Mouse (Mus musculus) thymus, adult 18-20 months (tissue): ENCODE data around the gene Rpp30.

Source experiments
- DNase-seq, 2 experiments: peaks; one replicate each; pipeline ENCODE4 v3.0.0; 2022; ENCODE audit warnings: mixed read lengths in 2 of 2

Rpp30 gene

DNA sequence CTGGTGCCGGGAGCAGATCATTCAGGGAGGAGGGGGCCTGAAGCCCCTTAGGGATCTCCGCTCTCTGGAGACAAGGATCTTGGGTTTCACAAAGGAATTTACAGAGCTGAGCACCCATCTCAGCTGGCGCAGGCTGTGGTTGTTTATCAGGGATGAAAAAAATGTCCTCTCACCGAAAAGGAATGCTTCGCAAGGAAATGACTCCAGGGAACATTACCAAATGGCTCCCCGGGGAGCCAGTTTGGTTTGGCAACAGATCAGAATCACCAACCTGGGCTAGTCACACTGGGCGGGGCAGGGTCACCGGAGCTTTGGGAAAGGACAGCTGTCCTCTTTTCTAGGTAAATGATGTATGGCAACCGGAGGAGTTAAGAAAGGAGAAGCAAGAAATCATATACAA lies 45.7 kb downstream of the Rpp30 start:
- DNase-seq: no peak

- DNase-seq: no peak
Observed at GRCm38 (mm10) chr19:36129643-36130042, 46.1 kb downstream of the Rpp30 start.

DNA sequence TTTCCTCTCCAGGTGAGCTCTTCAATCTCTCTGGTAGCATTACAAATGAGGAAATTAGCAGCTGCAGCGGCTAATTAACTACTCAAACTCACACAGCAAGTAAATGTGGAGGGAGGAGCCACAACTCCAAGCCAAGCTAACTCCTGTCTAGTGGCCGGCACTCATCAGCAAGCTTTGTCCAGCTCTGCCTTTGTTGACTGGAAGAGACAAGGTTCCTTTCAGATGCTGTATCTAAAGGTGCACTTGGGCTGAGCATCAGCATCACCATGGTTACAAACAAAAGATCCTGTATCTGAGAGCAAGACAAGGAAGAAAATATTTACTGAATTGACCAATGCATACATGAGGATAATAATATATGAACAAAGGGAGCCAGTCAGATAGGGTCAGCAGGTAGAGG lies 46.7 kb downstream of the Rpp30 start:
- no peak for DNase-seq

DNA sequence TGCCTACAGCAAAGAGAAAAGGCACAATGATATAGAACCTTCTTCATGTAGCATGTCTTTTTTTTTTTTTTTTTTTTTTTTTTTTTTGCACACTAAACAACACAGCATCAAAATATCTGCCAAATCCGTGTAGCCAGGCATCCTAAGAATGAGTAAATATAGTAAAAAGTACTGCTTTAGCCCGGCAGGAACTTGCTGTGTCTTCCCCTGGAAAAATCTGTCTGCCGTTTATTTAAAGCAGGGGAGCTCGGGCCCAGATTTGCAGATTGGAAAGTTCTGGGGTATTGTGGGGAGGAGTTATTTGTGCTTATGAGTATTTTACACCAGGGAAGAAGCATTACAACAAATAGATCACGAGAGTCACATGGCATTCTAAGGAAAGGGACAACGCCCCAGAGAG lies 48.5 kb downstream of the Rpp30 start:
- DNase-seq: no peak

GRCm38 (mm10) chr19:36133064-36133463 lies 49.5 kb downstream of the Rpp30 start:
- DNase-seq: no peak

- DNase-seq: no peak
Observed at GRCm38 (mm10) chr19:36133731-36134130, 50.2 kb downstream of the Rpp30 start.

DNA sequence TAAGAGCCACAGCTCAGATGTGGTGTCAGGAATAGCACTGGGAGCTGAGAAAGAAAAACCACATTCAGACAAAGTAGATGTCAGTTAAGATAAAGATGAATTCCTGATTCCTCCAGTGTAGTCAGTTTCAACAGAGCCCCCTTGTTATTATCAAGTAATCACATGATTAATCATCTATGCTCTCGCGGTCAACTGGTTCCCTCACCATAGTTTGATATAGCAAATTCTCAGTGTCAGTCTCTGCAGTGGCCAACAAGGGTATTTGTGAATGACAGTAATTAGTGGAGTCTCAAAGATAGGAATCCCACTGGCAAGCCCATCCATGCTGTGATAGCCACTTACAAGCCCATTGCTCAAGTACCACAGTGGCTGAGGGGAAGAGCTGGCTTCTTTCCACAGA lies 60.1 kb downstream of the Rpp30 start:
- DNase-seq: no peak

GRCm38 (mm10) chr19:36148578-36148977 lies 65.1 kb downstream of the Rpp30 start:
- no peak for DNase-seq

DNA sequence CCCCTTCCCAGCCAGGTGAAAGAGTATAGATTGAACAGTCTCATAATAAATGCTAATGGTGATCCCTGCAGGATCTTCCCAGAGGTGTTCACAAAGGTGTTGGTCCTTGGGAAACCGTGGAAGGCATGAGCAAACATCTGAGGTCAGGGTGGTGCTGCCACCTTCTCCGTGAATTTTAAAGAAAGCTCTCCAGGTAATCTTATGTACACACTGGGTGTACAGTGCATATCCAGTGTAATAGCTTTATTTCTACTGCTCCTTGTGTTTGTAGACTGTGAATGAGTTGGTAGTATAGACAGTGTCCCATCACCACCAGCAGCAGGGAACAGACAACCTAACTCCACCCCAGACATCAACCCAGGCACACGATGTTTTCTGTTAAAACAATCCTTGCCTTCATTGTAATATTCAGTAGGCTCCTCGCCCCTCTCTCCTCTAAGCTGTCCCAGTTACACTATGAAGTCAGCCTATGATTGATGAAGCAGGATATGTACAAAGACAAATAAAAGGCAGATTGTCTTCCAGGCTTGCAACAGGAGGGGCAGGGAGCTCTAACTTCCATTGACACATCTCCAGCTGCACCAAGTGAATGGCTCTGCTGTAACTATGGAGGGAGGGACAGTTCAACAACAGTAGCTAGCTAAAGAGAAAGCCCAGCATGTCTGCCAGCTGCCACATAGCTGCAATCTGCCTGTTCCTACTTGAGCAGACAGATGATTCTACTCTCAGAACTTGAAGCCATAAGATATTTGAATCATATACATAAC lies 66.9 kb downstream of the Rpp30 start:
- DNase-seq: no peak
